Mouse (Mus musculus) kidney, postnatal 0 days (tissue): ENCODE data around the gene Arid5b. TPM values are rescaled to one million over a fixed set of nuclear protein-coding genes. Genes with fewer than 3 reads are reported as not detected.

ENCODE experiments used
- ATAC-seq: fragments of 200-750 bp; cut with Nextera tagmentation; replicated peaks from 2 replicates; pipeline ENCODE4 v1.8.0; 2017; ENCODE audit warnings: low read depth, moderate number of reproducible peaks, moderate TSS enrichment, moderate library complexity; ENCODE audit not compliant: low FRiP score
- DNase-seq: peaks from one replicate; pipeline ENCODE4 v3.0.0-alpha.2; 2016; ENCODE audit warnings: low spot score
- H3K27ac ChIP-seq: fragments of 300-500 bp; sonication (generic); 2 replicates; pipeline ENCODE4 v1.5.1; 2014; ENCODE audit warnings: mild to moderate bottlenecking
- H3K27me3 ChIP-seq: fragments of 300-500 bp; sonication (generic); 2 replicates; pipeline ENCODE4 v1.6.1; 2014; ENCODE audit warnings: low read length, mixed read lengths; ENCODE audit not compliant: insufficient read depth
- H3K36me3 ChIP-seq: fragments of 300-500 bp; sonication (generic); 2 replicates; pipeline ENCODE4 v1.6.1; 2014; ENCODE audit warnings: low read length, mixed read lengths; ENCODE audit not compliant: insufficient read depth
- H3K4me1 ChIP-seq: fragments of 300-500 bp; sonication (generic); replicated peaks from 2 replicates; pipeline ENCODE4 v1.6.1; 2014; ENCODE audit warnings: antibody characterized with exemption, low read length, mixed read lengths; ENCODE audit not compliant: insufficient read depth
- H3K4me2 ChIP-seq: fragments of 300-500 bp; sonication (generic); 2 replicates; pipeline ENCODE4 v1.6.1; 2014; ENCODE audit warnings: mild to moderate bottlenecking, low read length, moderate library complexity, mixed read lengths
- H3K4me3 ChIP-seq: fragments of 300-500 bp; sonication (generic); replicated peaks from 2 replicates; pipeline ENCODE4 v1.5.1; 2014; ENCODE audit warnings: low read depth, low read length
- H3K9ac ChIP-seq: fragments of 300-500 bp; sonication (generic); 2 replicates; pipeline ENCODE4 v1.6.1; 2014; ENCODE audit warnings: low read depth, low read length
- H3K9me3 ChIP-seq: fragments of 300-500 bp; sonication (generic); replicated peaks from 2 replicates; pipeline ENCODE4 v1.6.1; 2016; ENCODE audit warnings: low read length, inconsistent platforms, mixed read lengths
- CTCF ChIP-seq: IDR thresholded peaks from 2 replicates; pipeline ENCODE4 v1.5.1; 2016; ENCODE audit warnings: antibody characterized with exemption, low read depth, mild to moderate bottlenecking, moderate library complexity
- WGBS: fragments of 180-500 bp; shearing (Covaris S2); extraction: QIAGEN DNeasy Blood & Tissue Kit; methylation state at CpG from one replicate; pipeline ENCODE4 v1.1.7; 2014; 5-methylcytosine and 5-hydroxymethylcytosine counted together
- polyA plus RNA-seq: library from polyadenylated mRNA; unstranded; fragments of >200 nt; fragmentation: Nextera tagmentation; extraction: Ambion mirVana; gene quantifications from 2 replicates; pipeline ENCODE4 v1.2.1, GENCODE M21; 2015

Gene Arid5b
- polyA plus RNA-seq, 1 experiment from 2014 or later, result 30.3 TPM

DNA sequence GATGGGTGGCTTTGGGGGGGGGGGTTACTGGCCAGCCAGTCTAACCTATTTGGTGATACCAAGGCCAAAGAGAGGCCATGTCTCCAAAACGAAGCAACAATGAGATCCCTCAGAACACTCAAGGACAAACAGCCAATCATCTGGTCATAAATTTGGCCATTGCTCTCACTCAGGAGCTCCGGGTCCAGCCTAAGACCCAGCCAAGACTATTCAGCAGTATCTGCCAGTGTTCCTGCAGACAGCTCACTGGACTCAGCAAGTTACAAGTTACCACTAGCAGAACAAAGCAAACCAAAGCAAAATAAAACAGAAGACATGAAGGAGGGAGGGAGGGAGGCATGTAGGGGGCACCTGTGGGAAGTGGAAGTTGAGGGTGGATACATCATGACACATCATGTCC lies 157.3 kb downstream of the Arid5b start:
- Histone ChIP-seq H3K27me3 (no peaks in the 10 kb centered on the region), H3K4me3 (no peak overlapping the region), H3K36me3 (peaks cover 38% of the 10 kb centered on the region), H3K4me2 (no peak overlapping the region), H3K4me1 (no peaks in the 10 kb centered on the region), H3K9ac (no peak overlapping the region), H3K27ac (no peak overlapping the region), H3K9me3 (no peaks in the 10 kb centered on the region)
- 77% methylated on average over 2 of the region's 2 CpGs for WGBS
- DNase-seq (no peak), ATAC-seq (no peak)
- no peak for TF ChIP-seq CTCF

DNA sequence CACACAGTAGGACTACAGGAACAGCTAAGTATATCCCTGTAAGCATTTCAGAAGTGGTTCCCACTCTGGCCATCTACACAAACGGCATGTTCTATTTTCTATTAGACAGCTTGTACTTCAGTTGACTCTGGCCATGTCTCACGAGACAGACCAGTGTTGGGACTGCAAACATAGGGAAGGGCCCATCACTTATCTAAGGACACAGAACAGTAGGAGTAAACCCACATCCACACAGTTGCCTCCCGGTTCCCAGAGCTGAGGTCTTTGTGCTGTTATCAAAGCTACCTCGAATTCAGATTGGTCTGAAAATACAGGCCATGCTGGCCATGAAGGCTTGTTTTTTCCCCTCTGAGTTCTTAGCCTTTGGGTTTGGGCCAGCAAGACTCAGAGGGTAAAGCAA lies 158.5 kb downstream of the Arid5b start:
- WGBS, result 89% methylated on average over 4 of the region's 4 CpGs
- no peak for TF ChIP-seq CTCF
- peaks cover 42% of the 10 kb centered on the region for H3K36me3 ChIP-seq
- H3K4me1 ChIP-seq, result no peaks in the 10 kb centered on the region
- no peak overlapping the region for H3K4me2 ChIP-seq
- no peaks in the 10 kb centered on the region for H3K27me3 ChIP-seq
- no peak overlapping the region for H3K9ac ChIP-seq
- no peaks in the 10 kb centered on the region for H3K9me3 ChIP-seq
- no peak overlapping the region for H3K27ac ChIP-seq
- H3K4me3 ChIP-seq, result no peak overlapping the region
- no peak for ATAC-seq
- no peak for DNase-seq

DNA sequence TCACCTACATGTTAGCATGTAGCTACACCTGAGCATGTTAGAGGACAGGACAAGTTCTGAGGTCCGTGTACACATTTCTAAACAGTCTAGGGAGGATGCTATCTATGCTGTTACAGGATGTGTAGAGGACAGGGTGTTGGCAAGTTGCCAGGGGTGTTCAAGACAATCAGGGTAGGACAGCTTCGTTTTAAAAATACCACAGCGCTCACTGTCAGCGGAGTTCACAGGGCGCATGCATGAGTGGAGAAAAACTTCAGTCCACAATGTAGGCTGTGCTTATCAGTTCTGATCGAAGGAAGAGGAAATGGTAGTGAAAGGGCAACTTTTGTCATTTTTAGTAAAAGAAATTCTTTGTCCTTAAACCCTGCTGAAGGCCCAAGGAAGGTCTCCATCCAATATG lies 159.3 kb downstream of the Arid5b start:
- no peak for DNase-seq
- no peaks in the 10 kb centered on the region for H3K27me3 ChIP-seq

DNA sequence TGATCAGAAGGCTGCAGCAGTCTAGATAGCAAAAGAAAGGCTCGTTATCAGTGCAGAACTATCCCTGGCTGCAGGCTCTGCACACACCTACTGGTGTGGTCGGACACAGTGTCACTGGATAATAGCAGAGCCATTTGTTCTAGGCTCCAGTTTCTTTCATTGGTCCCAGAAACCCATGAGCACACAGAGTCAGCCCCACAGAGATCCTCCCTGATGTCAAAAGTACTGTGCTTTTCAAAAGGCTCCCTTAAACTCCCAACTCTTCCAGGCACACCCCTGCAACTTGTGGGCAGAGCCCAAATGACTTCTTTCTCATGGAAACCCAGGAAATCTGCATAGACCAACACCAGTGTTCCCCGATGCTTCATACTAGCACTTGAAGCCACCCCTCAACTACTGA lies 163.6 kb downstream of the Arid5b start:
- ATAC-seq (no peak), DNase-seq (no peak)
- no peak overlapping the region for H3K4me3 ChIP-seq
- TF ChIP-seq CTCF, result no peak
- H3K36me3 ChIP-seq, result peaks cover 19% of the 10 kb centered on the region; the same call in 1 of the 2 replicates
- H3K4me2 ChIP-seq, result no peak overlapping the region
- no peaks in the 10 kb centered on the region for H3K27me3 ChIP-seq
- WGBS, result 83% methylated on average over 3 of the region's 3 CpGs
- no peaks in the 10 kb centered on the region for H3K4me1 ChIP-seq
- H3K9ac ChIP-seq, result no peak overlapping the region
- H3K27ac ChIP-seq, result no peak overlapping the region
- no peaks in the 10 kb centered on the region for H3K9me3 ChIP-seq

More for the DNA sequence above, 159.3 kb downstream of the Arid5b start:
- Histone ChIP-seq H3K4me3 (no peak overlapping the region), H3K27ac (no peak overlapping the region), H3K36me3 (peaks cover 41% of the 10 kb centered on the region), H3K4me2 (no peak overlapping the region), H3K9ac (no peak overlapping the region), H3K9me3 (no peaks in the 10 kb centered on the region), H3K4me1 (no peaks in the 10 kb centered on the region)
- TF ChIP-seq CTCF, result no peak
- ATAC-seq, result no peak
- WGBS, result 61% methylated on average over 6 of the region's 6 CpGs

DNA sequence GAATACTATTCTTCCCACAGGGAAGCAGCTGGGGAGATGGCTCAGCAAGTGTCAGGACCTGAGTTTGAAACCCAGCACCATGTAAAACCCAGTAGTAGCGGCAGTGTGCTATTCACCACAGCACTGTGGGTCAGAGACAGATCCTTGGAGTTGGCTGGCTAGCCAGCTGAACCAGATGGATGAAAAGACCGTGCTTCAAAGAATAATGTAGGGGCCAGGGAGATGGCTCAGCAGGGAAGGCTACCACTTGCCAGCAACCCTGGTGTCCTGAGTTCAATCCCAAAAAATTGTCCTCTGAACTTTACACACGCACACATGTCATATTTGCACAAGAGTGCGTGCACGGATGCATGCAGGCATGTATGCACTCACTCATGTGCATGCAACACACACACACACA lies 164.9 kb downstream of the Arid5b start:
- Histone ChIP-seq H3K4me3 (no peak overlapping the region), H3K27ac (no peak overlapping the region), H3K27me3 (no peaks in the 10 kb centered on the region), H3K36me3 (0 out of 2 replicates have a peak, but pooled peaks cover 17% of the 10 kb centered on the region), H3K4me2 (no peak overlapping the region), H3K4me1 (no peaks in the 10 kb centered on the region), H3K9me3 (no peaks in the 10 kb centered on the region), H3K9ac (no peak overlapping the region)
- DNase-seq, result no peak
- WGBS, result 89% methylated on average over 5 of the region's 5 CpGs
- no peak for TF ChIP-seq CTCF
- ATAC-seq, result no peak

DNA sequence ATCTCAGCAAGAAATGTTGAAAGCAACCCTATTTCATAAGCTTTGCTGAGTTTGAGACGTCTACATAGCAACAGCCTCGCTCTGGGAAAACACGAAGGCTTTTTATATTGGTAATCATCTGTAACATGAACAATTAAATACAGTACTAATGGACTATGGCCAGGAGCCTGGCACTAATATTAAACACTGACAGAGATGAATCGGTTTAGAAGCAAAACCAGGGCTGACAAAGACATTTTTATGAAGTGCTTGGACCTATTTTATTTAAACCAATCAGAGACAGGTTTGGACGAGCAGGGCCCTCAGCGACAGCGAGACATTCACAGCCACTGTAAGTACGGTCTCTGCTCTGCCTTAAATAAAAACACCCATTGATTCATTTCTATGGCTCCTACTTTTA lies 165.6 kb downstream of the Arid5b start:
- H3K9me3 ChIP-seq, result no peaks in the 10 kb centered on the region
- peak; percentile 12 for DNase-seq

DNA sequence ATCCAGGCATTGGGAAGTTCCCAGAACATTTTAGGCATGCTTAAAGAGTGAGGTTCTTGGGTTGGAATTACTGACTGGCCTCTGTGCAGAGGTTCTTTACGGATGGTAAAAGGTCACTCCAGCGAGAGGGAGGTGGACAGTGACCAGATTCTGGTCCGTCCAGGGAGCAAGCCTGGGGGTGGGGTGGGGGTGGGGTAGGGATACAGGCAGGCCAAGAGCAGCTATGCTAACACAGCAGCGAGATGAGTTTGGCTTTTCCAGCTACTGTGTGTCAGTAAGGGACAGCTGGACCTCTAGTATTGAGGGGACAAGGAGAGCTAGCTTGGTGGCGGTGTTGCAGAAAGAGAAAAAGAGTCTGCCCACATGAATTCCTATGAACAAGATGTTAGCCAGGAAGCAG lies 167.9 kb downstream of the Arid5b start:
- no peaks in the 10 kb centered on the region for H3K27me3 ChIP-seq
- DNase-seq (no peak), ATAC-seq (no peak)
- H3K36me3 ChIP-seq, result 0 out of 2 replicates have a peak, but pooled peaks cover 14% of the 10 kb centered on the region
- WGBS, result 62% methylated on average over 5 of the region's 5 CpGs
- no peaks in the 10 kb centered on the region for H3K9me3 ChIP-seq
- H3K9ac ChIP-seq, result no peak overlapping the region
- H3K4me1 ChIP-seq, result no peaks in the 10 kb centered on the region
- no peak overlapping the region for H3K4me3 ChIP-seq
- no peak overlapping the region for H3K4me2 ChIP-seq
- no peak overlapping the region for H3K27ac ChIP-seq
- no peak for TF ChIP-seq CTCF

More for the DNA sequence above, 165.6 kb downstream of the Arid5b start:
- Histone ChIP-seq H3K4me3 (no peak overlapping the region), H3K27ac (no peak overlapping the region), H3K9ac (no peak overlapping the region), H3K36me3 (0 out of 2 replicates have a peak, but pooled peaks cover 17% of the 10 kb centered on the region), H3K27me3 (no peaks in the 10 kb centered on the region), H3K4me2 (no peak overlapping the region), H3K4me1 (no peaks in the 10 kb centered on the region)
- WGBS, result 52% methylated on average over 8 of the region's 8 CpGs
- ATAC-seq, result no peak
- no peak for TF ChIP-seq CTCF
